Mouse (Mus musculus): ENCODE measurements around the gene 1500009C09Rik.

DNA sequence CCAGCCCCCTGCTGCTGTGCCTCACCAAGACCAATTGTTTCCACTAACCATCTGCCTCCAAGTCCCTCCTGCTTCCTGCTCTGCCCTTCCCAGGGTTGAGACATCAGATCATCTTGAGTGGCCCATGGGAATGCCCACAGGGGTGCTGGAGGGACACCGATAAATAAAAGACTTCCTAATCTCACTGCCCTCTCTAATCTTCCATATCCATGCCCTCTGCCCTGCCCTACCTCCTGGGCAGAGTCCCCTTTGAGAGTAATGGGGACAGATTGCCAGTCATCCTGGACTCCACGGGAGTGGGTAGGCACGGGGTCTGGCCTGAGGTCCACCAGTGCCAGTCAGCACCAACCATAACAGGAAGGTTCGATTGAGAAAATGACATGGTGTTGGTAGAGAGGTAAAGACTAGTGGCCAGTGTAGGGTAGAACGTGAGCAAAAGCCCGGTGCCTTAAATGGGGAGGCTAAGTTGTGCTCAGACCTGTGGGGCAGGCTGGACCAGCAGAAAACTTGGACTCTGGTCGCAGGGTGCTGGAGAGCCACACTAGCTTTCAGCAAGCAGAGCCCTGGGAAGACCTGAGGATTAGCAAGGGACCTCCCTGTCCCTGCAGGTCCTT lies 27.5 kb upstream of the 1500009C09Rik start:
- TF ChIP-seq CTCF (IDR thresholded peaks at IDR 0.05; ENCODE audit: low read depth): no peak; the same call in 1 of the 2 replicates
- TF ChIP-seq EP300 (IDR thresholded peaks at IDR 0.05; ENCODE audit: low read depth): 0 out of 2 replicates have a peak, but pooled peaks have one; percentile 21
